Mouse (Mus musculus) megakaryocyte-erythroid progenitor cell, adult 5-6 weeks (primary cell): Measurements from ENCODE around the gene Atp2b1. TPM values are rescaled to one million over a fixed set of nuclear protein-coding genes. Genes with fewer than 3 reads are reported as not detected.

Source experiments
- ATAC-seq: replicated peaks from 2 replicates; pipeline ENCODE4 v1.8.0; 2016; ENCODE audit warnings: mild to moderate bottlenecking, inconsistent platforms; ENCODE audit not compliant: severe bottlenecking, poor library complexity, low FRiP score, low TSS enrichment
- total RNA-seq, 2 experiments: library from RNA; stranded (forward) in 1 of 2; stranded (reverse) in 1 of 2; fragments of 200-1000, 215-1000 nt in 1 of 2; fragments of >200 nt in 1 of 2; fragmentation: Nextera tagmentation in 1 of 2; gene quantifications; 2 replicates each; pipeline ENCODE4 v1.2.3; 2014 to 2017

The Atp2b1 gene
- total RNA-seq, 2 experiments from 2014 or later: 15.8 to 26.7 TPM

DNA sequence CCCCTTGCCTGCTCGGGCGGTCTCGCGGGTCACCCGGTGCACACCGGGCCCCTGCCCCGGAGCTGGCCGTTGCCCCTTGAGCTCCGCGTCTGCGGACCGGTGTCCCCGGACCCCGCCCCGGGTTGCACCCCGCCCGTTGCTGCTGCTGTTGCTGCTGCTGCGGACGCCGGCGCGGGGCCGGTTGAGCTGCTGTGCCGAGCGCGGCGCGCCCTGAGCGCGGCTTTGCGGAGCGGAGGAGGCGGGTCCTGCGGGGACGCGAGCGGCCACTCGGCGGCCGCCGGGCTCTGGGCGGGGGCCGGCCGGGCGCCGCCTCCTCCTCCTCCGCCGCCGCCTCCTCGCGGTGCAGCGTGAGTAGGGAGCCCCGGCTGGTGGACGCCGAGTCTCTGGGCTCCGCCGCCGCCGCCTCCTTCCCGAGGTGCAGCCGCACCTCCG lies 620 bp downstream of the Atp2b1 start:
- peak; percentile 68 for ATAC-seq

- no peak for ATAC-seq
Observed at GRCm38 (mm10) chr10:98915398-98915931, 1.3 kb downstream of the Atp2b1 start.

- no peak for ATAC-seq
Observed at GRCm38 (mm10) chr10:98916011-98916780, 2.0 kb downstream of the Atp2b1 start.

GRCm38 (mm10) chr10:98916781-98917340 lies 2.7 kb downstream of the Atp2b1 start:
- ATAC-seq: no peak

GRCm38 (mm10) chr10:98925081-98925480 lies 10.9 kb downstream of the Atp2b1 start:
- ATAC-seq: no peak

- ATAC-seq: peak; percentile 61
Observed at GRCm38 (mm10) chr10:98926991-98927390, 12.8 kb downstream of the Atp2b1 start.

DNA sequence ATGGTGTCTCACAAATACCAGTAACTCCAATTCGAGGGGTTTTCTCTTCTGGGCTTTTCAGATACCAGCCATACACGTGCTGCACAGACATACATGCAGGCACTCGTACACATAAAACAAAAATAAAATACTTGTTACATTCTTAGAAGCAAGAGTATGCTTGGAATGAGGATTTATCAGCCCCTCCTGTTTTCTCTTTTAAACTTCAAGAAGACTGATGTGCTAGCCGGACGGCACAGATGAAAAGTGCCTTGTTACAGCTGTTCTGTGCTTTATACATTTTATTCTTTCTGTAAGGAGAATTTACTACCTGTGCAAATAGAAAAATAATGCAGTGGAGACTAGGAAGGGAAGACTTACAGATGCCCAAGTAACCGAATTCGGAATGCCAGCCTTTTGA lies 15.2 kb downstream of the Atp2b1 start:
- no peak for ATAC-seq

DNA sequence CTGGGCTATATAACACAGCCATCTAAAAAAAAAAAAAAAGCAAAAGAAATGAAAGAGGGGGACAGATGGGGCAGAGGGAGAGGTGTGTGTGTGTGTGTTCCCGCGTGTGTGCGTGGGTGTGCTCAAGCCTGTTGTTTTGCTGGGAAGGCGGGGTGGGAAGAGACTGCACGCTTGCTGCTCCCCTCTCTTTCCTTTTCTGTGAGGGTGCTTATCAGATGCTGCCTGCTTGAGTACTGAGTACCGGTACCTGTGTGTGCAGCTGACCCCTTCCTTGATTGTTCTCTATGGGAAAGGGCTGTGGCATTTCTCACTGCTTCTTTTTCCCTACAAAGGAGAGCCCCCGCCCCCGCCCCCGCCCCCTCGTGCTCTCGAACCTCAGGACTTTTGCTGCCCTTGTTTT lies 15.9 kb downstream of the Atp2b1 start:
- ATAC-seq: peak; percentile 56

GRCm38 (mm10) chr10:98940137-98940536 lies 25.9 kb downstream of the Atp2b1 start:
- ATAC-seq: no peak

DNA sequence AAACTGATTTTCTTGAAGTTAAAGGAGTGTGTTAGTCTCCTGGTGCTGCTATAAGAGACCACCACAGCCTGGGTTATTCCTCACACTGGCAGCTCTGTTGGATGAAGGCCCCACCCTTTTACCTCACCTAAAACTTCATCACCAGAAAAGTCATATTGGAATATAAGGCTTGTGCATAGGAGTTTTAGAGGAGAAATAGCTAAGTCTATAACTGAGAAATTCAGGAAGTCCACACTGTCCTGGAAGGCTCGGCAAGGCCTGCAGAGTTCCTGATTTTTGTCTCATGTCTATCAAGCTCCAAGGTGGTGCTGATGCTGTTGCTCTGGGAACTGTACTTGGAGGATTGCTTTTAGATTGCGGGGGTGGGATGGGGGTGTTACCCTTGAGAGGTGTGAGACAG lies 26.6 kb downstream of the Atp2b1 start:
- no peak for ATAC-seq

DNA sequence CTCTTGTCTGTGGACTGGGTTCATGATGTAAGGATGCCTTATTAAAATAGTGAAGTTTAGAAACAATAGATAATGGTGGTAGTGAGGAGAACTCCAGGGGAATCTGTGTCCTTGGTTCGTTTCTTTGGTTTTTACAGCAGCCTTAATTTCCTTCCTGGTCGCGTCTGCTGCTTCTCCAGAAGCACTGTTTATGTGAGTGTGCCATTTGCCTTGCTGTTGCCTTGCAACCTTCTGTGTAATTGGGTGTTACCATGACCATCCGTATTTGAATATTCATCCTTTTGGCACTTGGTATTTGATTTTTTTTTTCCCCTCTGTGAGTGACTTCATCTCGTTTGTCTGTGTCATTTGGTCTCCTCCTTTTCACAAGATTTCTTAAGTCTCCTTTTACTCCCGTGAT lies 27.8 kb downstream of the Atp2b1 start:
- ATAC-seq: no peak

DNA sequence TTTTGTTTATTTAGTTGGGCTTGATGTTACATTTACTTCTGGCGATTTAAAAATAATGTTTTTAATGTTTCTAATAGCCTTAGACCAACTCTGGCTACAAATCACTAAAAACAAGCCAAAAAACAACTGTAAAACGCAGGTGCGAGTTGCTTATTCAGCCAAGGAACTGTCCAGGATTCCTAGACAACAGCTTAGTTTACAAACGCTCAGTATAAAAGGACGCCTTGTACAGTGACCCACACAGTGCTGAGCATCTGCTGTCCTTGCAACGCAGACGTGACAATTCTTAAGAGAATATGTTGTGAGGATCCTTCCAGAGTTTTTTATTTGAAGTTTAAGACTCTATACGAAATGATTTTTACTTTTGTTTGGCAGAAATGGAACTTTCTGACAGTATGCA lies 28.8 kb downstream of the Atp2b1 start:
- ATAC-seq: no peak

GRCm38 (mm10) chr10:98943894-98944293 lies 29.7 kb downstream of the Atp2b1 start:
- ATAC-seq: no peak

DNA sequence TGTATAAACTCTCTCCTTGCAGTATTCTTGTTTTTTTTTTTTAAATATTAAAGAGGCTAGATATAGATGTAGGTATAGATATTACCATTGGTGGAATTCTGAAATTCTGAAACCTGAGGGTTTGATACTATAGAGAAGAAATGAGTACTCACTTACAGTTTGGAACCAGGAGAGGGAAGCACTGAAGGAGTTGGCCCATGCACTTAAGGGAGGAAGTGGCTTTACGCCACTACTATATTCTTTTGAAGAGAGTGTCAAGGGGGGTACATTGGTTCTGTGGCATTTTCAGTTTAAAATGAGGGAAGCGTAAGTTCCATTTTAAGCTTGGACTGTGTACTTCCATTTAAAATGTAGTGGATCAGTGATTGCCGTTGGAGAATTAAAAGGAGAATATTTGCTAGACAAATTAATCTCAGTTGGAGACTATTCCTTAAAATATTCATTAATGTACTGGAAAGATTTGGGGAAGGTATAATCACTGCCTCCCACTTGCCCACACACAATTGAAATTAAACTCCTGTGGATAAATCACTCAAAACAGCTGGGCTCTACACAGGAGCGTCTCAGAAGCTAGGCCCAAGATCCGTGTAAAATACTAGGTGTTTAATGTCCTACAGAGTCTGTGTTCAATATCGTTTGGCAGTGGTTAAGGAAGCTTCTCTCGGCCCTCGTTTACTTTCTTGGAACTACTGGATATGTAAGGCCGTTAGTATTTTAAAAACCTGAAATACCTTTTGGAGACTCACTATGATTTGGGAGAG lies 32.0 kb downstream of the Atp2b1 start:
- ATAC-seq: no peak

DNA sequence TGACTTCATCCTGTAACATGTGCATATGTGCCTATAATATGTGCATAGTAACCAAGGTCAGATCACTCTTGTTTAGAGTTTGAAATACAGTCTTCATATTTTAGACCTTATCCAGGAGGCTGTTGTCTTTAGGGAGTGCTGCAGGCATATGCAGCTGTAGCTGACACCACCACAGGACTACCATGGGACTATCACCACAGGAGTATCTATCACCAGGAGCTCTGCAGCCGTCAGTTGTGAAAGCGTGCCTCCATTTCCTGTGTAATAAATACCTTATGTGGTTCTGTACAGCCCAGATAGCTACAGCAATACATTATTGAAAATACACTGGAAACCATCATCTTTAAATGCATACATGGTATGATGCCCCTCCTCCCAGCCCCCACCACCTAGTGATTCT lies 33.0 kb downstream of the Atp2b1 start:
- peak; percentile 41; the same call in 1 of the 2 replicates for ATAC-seq

GRCm38 (mm10) chr10:98948096-98948495 lies 33.9 kb downstream of the Atp2b1 start:
- 0 out of 2 replicates have a peak, but pooled peaks have one; percentile 1 for ATAC-seq

- ATAC-seq: peak; percentile 58; the same call in 1 of the 2 replicates
Observed at GRCm38 (mm10) chr10:98949750-98950149, 35.5 kb downstream of the Atp2b1 start.

GRCm38 (mm10) chr10:98951286-98952270 lies 37.4 kb downstream of the Atp2b1 start:
- ATAC-seq: no peak
